Mouse (Mus musculus): ENCODE measurements around the gene Ccl25. TPM values are rescaled to one million over a fixed set of nuclear protein-coding genes. Genes with fewer than 3 reads are reported as not detected.
A peak's percentile ranks its signal among the peaks of the same experiment; 100 is the strongest.
"Not testable (repeated sequence)": the region's sequence is repeated elsewhere in the genome, so short reads cannot be mapped to it uniquely, and the experiment has no call there.

Ccl25 gene
- polyA plus RNA-seq, 1 experiment from 2014 or later = 23.1 TPM

DNA sequence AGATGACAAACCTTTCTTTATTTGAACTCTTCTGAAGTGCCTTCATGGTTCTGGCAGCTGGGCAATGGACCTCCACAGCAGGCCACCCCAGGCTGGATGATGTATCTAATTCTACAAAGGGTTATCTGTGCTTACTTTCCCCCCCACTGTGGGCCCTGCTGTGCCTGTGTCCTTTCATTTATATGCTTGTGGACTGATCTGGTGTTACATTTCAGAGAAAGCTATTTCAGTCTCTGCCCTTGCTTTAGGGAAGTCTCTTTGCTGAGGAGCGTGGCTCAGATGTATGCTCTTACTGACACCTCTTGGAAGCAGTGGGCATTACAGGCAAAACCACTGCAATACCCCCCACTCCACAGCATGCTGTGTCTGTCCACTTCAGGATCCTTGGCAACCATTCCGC is 45.1 kb downstream of the Ccl25 start:
- H3K4me1 ChIP-seq = no peaks in the 10 kb centered on the region
- 0 out of 2 replicates have a peak, but pooled peaks have one; percentile 28 for ATAC-seq (ENCODE audit: insufficient number of reproducible peaks, insufficient read depth, low FRiP score, low TSS enrichment)
- H3K4me2 ChIP-seq (replicated peaks) = no peak overlapping the region
- no peak overlapping the region for H3K4me3 ChIP-seq
- 0 out of 2 replicates have a peak, but pooled peaks cover 4% of the 10 kb centered on the region for H3K9me3 ChIP-seq
- H3K36me3 ChIP-seq = no peaks in the 10 kb centered on the region
- H3K27me3 ChIP-seq = no peaks in the 10 kb centered on the region
- no peak overlapping the region for H3K9ac ChIP-seq
- WGBS = 30% methylated on average over 2 of the region's 2 CpGs
- no peak overlapping the region for H3K27ac ChIP-seq

GRCm38 (mm10) chr8:4372657-4373056 is 47.6 kb downstream of the Ccl25 start:
- H3K27ac ChIP-seq = no peak overlapping the region
- H3K9ac ChIP-seq = no peak overlapping the region
- ATAC-seq (ENCODE audit: insufficient number of reproducible peaks, insufficient read depth, low FRiP score, low TSS enrichment) = no peak
- H3K9me3 ChIP-seq = 0 out of 2 replicates have a peak, but pooled peaks cover 4% of the 10 kb centered on the region
- no peak overlapping the region for H3K4me2 ChIP-seq (replicated peaks)
- WGBS = 62% methylated on average over 2 of the region's 2 CpGs
- no peak overlapping the region for H3K4me3 ChIP-seq
- H3K4me1 ChIP-seq = no peaks in the 10 kb centered on the region
- no peaks in the 10 kb centered on the region for H3K36me3 ChIP-seq
- H3K27me3 ChIP-seq = no peaks in the 10 kb centered on the region

DNA sequence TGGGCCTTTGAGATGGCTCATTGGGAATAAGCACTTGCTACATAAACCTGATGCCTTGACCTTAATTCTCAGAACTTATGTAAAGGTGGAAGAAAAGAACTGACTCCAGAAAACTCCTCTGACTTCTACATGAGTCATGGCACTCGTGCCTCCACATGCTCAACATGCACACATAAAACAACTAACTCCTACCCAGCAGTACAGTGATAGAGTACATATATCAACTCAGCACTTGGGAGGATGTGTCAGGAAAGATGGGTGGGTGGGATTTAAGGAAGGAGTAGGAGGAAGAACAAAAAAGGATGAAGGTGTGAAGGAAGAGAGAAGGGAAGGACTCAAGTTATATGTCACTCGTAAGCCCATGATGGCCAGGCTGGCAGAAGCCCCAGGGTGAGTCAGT is 76.4 kb downstream of the Ccl25 start:
- H3K27me3 ChIP-seq = no peaks in the 10 kb centered on the region
- H3K4me1 ChIP-seq = no peaks in the 10 kb centered on the region
- no peak overlapping the region for H3K4me2 ChIP-seq (replicated peaks)
- no peak for ATAC-seq (ENCODE audit: insufficient number of reproducible peaks, insufficient read depth, low FRiP score, low TSS enrichment)
- no peaks in the 10 kb centered on the region for H3K36me3 ChIP-seq
- 83% methylated on average over 2 of the region's 2 CpGs for WGBS
- H3K9ac ChIP-seq = no peak overlapping the region
- H3K27ac ChIP-seq = no peak overlapping the region
- H3K4me3 ChIP-seq = no peak overlapping the region
- no peaks in the 10 kb centered on the region for H3K9me3 ChIP-seq

- peak overlapping the region; percentile 32 for H3K4me3 ChIP-seq
- H3K4me2 ChIP-seq (replicated peaks) = peak overlapping the region; percentile 56
- 52% methylated on average over 19 of the region's 19 CpGs for WGBS
- H3K4me1 ChIP-seq = no peaks in the 10 kb centered on the region
- H3K27me3 ChIP-seq = no peaks in the 10 kb centered on the region
- no peak for ATAC-seq (ENCODE audit: insufficient number of reproducible peaks, insufficient read depth, low FRiP score, low TSS enrichment)
- no peaks in the 10 kb centered on the region for H3K36me3 ChIP-seq
- H3K9ac ChIP-seq = peak overlapping the region; percentile 43; the same call in 1 of the 2 replicates
- no peak overlapping the region for H3K27ac ChIP-seq
- H3K9me3 ChIP-seq = no peaks in the 10 kb centered on the region
Observed at GRCm38 (mm10) chr8:4403960-4404879, 79.2 kb downstream of the Ccl25 start.

- H3K36me3 ChIP-seq = no peaks in the 10 kb centered on the region
- peak overlapping the region; percentile 32 for H3K4me3 ChIP-seq
- no peaks in the 10 kb centered on the region for H3K9me3 ChIP-seq
- no peak overlapping the region for H3K27ac ChIP-seq
- WGBS = 14% methylated on average over 16 of the region's 16 CpGs
- H3K9ac ChIP-seq = peak overlapping the region; percentile 43; the same call in 1 of the 2 replicates
- H3K27me3 ChIP-seq = no peaks in the 10 kb centered on the region
- no peaks in the 10 kb centered on the region for H3K4me1 ChIP-seq
- peak overlapping the region; percentile 56 for H3K4me2 ChIP-seq (replicated peaks)
- ATAC-seq (ENCODE audit: insufficient number of reproducible peaks, insufficient read depth, low FRiP score, low TSS enrichment) = no peak
Observed at GRCm38 (mm10) chr8:4404880-4405261, 79.9 kb downstream of the Ccl25 start.

DNA sequence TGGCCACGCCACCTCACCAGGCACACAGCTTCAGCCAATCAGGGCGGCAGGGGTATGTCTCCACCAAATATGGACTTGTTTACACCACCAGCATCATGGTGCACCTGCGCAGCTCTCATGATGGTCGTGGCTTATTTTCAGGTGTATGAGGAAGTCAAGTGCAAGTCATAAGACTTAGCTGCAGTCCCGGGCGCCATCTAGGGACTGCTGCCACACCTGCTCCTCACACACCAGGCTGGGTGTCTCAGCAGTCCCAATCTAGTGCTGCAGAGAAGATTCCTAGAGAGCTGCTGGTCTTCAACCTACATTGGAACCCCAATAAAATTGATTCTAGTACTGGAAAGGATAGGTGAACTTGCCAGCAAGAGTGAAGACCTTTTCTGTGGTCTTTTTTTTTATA is 83.4 kb downstream of the Ccl25 start:
- 64% methylated on average over 6 of the region's 6 CpGs for WGBS

More for the DNA sequence above, 83.4 kb downstream of the Ccl25 start:
- H3K9ac ChIP-seq; H3K4me1 ChIP-seq; H3K27me3 ChIP-seq; H3K4me3 ChIP-seq; H3K9me3 ChIP-seq; H3K4me2 ChIP-seq (replicated peaks); H3K36me3 ChIP-seq; ATAC-seq (ENCODE audit: insufficient number of reproducible peaks, insufficient read depth, low FRiP score, low TSS enrichment); H3K27ac ChIP-seq: not testable (repeated sequence)

Other genes starting within 250 kb of the Ccl25 start
- not detected in 2 replicates for gene Cd209f, start 219.4 kb upstream of the Ccl25 start, polyA plus RNA-seq (2016; fragmentation: Nextera tagmentation; extraction: Ambion mirVana)
- not detected in 2 replicates for gene Cd209g, start 191.1 kb upstream of the Ccl25 start, polyA plus RNA-seq (2016; fragmentation: Nextera tagmentation; extraction: Ambion mirVana)
- gene Evi5l, start 158.6 kb upstream of the Ccl25 start, polyA plus RNA-seq (2016; fragmentation: Nextera tagmentation; extraction: Ambion mirVana) = 35.6 and 37.3 TPM in 2 replicates
- gene Prr36, start 107.8 kb upstream of the Ccl25 start, polyA plus RNA-seq (2016; fragmentation: Nextera tagmentation; extraction: Ambion mirVana) = 5.5 and 6.1 TPM in 2 replicates
- 0.56 and 0.67 TPM in 2 replicates for gene Lrrc8e, start 98.4 kb upstream of the Ccl25 start, polyA plus RNA-seq (2016; fragmentation: Nextera tagmentation; extraction: Ambion mirVana)
- gene Map2k7, start 86.5 kb upstream of the Ccl25 start, polyA plus RNA-seq (2016; fragmentation: Nextera tagmentation; extraction: Ambion mirVana) = 36.1 and 40.1 TPM in 2 replicates
- 1.1 and 2.0 TPM in 2 replicates for gene Gm49320, start 86.3 kb upstream of the Ccl25 start, polyA plus RNA-seq (2016; fragmentation: Nextera tagmentation; extraction: Ambion mirVana)
- gene Tgfbr3l, start 77.0 kb upstream of the Ccl25 start, polyA plus RNA-seq (2016; fragmentation: Nextera tagmentation; extraction: Ambion mirVana) = 5.8 and 6.5 TPM in 2 replicates
- gene Snapc2, start 72.1 kb upstream of the Ccl25 start, polyA plus RNA-seq (2016; fragmentation: Nextera tagmentation; extraction: Ambion mirVana) = 71.3 and 71.7 TPM in 2 replicates
- gene Ctxn1, start 65.9 kb upstream of the Ccl25 start, polyA plus RNA-seq (2016; fragmentation: Nextera tagmentation; extraction: Ambion mirVana) = 120 and 141 TPM in 2 replicates
- 64.1 and 64.3 TPM in 2 replicates for gene Timm44, start 49.3 kb upstream of the Ccl25 start, polyA plus RNA-seq (2016; fragmentation: Nextera tagmentation; extraction: Ambion mirVana)
- gene Elavl1, start 203 bp downstream of the Ccl25 start, polyA plus RNA-seq (2016; fragmentation: Nextera tagmentation; extraction: Ambion mirVana) = 316 and 334 TPM in 2 replicates
- gene Cers4, start 167.8 kb downstream of the Ccl25 start, polyA plus RNA-seq (2016; fragmentation: Nextera tagmentation; extraction: Ambion mirVana) = 13.9 and 14.9 TPM in 2 replicates

Data from embryonic facial prominence, embryonic 12.5 days (tissue).